Mouse (Mus musculus) heart, adult 8-10 months (tissue): ENCODE measurements around the gene Rprml. TPM values are rescaled to one million over a fixed set of nuclear protein-coding genes. Genes with fewer than 3 reads are reported as not detected.

Source experiments
- DNase-seq: peaks from one replicate; pipeline ENCODE4 v3.0.0; 2022; ENCODE audit warnings: low spot score
- total RNA-seq, 4 experiments: library from RNA; stranded (reverse); gene quantifications; 2 replicates each; pipeline ENCODE4 v1.2.4; 2022

Rprml gene
- total RNA-seq, result not detected

DNA sequence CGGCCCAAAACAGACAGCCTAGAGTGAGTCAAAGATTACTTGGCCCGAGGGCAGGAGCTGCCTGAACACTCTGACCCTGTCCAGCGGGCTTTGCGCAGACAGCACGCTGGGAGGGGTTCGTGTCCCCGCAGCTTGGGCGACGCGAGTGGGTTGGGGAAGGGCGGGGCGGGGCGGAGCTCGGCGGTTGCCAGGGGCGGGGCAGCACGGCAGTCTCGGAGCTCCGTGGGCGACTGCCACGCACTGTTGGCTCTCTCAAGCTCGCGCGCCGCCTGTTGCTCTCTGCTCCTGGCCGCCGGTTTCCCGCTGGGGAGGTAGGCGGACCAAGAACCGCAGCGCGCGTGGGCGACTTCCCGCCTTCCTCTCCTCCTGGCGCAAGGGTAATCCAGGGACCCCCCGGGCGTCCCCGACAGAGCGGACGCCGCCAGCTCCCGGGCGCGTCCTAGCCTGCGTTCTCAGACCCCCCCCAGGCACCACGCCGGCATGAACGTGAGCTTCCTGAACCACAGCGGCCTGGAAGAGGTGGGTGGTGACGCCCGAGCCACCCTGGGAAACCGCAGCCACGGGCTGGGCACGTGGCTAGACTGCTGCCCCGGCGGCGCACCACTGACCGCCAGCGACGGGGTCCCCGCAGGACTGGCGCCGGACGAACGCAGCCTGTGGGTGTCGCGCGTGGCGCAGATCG, at the start of gene Rprml:
Gene Rprml, plus strand, starts transcription at position 270 of the 682 bp plus-strand sequence.
- no peak for DNase-seq

- no peak for DNase-seq
Observed at GRCm38 (mm10) chr11:103606611-103607010, 42.8 kb upstream of the Rprml start.

GRCm38 (mm10) chr11:103610772-103611171, 38.6 kb upstream of the Rprml start:
- no peak for DNase-seq

DNA sequence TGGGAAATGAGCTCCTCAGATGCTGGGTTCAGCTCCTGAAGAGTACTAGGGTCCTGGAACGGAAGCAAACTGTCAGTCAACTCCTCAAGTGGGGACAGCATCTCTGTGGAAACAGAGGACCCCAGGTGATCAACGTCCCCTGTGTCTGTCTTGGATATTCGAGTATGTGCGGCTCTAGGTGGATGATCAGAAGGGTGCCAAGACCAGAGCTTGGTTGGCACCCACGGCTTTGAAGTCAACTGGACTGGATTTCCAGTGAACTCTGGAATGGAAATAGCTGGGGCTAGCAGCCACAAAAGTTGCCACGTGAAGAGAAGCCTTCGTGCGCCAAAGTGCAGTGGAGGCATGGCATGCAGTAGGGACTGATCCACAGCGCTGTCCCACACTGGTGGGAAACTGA, 28.3 kb upstream of the Rprml start, which contains the start of gene Gm884:
Gene Gm884, minus strand, starts transcription at position 101 of the 400 bp plus-strand sequence.
- DNase-seq, result no peak

GRCm38 (mm10) chr11:103627453-103627852, 21.9 kb upstream of the Rprml start:
- no peak for DNase-seq

- DNase-seq, result no peak
Observed at GRCm38 (mm10) chr11:103634806-103635205, 14.6 kb upstream of the Rprml start.

DNA sequence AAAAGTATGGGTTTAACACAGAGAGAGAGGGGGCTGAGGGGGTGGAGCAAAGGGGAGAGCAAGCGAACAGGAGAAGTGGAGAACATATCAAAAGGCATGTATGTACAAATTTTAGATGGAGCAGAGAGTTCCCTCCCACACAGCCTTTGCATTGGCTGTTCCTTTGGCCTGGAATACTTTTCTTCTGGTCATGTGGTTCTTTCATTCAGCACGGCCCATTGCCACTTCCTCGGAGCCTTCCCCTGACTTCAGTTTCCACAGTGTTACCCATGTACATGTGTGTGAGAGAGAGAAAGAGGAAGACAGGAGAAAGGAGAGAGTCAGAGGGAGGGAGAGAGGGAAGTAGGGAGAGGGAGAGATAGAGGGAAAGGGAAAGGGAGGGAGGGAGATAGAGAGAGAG, 13.9 kb upstream of the Rprml start:
- DNase-seq, result no peak

DNA sequence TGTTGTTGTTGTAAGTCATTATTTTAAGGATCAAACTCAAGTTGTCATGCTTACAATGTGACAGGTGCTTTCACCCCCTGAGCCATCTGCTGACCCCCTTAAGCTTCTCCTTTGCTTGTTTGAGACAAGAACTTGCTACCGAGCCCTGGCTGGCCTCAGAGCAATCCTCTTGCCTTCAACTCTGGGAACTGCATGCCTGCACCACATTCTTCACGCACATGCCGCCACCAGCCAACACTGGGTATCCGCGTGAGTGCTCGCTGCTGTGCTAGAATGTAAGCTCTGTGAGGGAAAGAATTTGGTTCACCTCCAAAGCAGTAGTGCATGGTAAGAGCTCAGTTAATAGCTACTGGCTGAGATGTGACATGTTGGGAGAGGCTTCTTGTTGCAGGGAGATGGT, 13.1 kb upstream of the Rprml start:
- DNase-seq, result no peak

GRCm38 (mm10) chr11:103638790-103639189, 10.6 kb upstream of the Rprml start, which contains the start of gene Lyzl6:
Gene Lyzl6 (minus strand): TSS chr11:103638890.
- no peak for DNase-seq

DNA sequence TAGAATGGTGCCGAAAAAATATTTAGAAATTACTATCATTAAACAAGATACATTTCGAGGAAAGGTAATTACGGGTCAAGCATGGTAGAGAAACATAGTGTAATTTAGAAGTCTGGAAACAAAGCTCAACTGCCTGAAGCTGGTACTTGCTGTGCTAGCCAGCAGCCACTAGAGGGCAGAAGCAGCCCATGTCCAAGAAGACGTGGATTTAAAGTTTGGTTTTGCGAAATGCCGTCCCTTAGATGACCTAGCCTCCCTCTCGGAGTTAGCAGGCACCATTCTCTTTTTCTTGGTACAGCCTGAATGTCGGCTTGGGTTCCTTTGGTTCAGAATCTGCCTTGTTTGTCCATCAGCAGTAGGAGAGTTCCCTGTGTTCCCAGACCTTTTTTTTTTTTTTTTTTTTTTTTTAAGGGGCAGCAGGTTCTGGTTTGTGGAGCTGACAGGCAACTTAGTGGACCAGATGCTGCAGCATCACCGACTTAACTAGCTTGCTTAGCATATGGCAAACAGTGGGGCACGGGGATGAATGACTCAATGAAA, 9.9 kb upstream of the Rprml start:
- DNase-seq, result peak; percentile 27

DNA sequence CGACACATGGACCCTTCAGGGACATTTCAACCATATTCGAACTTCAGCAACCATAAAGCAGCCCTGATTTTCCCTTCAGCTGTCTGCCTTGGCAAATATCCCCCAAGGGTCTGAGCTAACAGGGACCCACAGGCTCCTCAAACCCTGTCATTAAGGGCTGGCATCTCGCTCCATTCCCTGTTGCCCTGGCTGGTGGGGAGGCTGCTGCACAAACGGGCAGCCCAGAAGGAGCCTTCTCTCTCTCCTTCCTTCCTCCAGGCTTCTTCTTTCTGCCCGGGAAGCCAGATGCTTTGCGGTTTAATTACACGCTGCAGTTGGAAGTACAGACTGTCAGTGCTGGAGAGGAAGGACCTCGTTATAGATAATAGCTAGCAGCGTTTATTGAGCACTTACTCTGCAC, 6.2 kb upstream of the Rprml start:
- DNase-seq, result no peak

- DNase-seq, result peak; percentile 22
Observed at GRCm38 (mm10) chr11:103645731-103646130, 3.6 kb upstream of the Rprml start.

DNA sequence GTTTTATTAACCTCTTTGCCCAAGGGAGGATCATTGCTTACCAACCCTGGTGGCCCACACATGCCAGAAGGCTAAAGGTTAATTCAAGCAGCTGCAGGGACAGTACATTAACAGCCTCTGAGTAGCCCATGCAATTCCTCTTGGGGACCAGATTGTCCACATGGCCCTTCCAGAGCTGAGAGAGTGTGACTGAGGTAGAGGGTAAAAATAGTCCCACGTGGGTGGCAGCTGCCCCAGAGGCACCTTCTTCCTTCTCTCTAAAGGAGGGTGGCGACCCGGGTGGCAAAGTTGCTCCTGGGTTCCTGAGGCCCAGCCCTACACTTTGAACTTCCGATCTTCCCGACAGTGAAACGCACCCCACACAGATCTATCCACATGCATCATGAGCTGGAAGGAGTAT, 3.1 kb upstream of the Rprml start:
- DNase-seq, result no peak

DNA sequence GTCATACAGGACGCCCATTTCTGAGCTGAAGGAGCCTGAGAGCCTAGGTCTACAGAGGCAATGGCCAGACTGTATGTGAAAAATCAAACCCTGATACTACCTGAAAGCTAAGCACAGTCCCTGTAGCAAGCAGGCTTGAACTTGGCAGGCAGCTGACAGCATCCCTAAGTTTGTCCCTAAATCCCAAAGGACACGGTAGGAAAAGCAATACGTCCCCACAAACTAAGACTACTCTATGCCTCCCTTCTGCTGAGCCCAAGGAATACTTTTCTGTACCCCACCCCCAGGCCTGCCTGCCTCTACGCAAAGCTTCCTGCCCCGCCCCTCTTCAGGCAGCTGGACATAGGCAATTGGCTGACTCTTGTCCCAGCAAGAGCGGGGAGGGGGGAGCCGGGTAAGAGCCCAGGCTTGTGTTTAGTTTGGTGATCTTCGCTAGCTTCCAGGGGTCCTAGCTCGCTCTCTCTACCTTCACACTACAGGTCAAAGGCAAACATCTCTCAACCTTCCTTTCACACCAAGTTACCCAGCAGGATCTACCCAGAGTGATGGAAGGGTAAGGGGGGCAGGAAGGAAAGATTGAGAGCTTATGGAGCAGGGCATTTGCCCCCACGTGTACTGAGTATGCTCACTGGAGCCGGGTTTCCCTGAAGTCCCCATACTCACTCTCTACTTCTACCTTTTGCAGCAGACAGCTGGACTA, 1.3 kb upstream of the Rprml start:
- DNase-seq, result no peak

- DNase-seq, result no peak
Observed at GRCm38 (mm10) chr11:103648656-103649055, 714 bp upstream of the Rprml start.

- no peak for DNase-seq
Observed at GRCm38 (mm10) chr11:103649983-103650493, 668 bp downstream of the Rprml start.

DNA sequence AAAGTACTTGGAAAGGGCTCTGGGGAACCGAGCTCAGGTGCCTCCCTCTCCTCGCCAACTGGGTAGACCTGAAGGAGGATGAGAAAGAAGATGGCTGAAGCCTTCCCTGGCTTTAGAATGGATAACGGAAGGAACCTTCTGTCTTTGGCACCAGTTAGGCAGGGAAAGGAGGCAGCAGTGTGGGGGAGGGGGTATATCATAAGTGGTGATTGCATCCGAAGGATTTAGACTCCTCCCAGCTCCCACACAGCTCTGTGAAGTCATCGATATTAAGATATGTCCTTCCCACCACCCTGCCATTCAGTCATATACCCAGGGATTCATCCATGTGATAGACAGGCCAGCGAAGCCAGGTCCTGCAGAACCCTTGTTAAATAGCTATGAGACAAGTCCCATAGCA, 2.1 kb downstream of the Rprml start:
- no peak for DNase-seq

DNA sequence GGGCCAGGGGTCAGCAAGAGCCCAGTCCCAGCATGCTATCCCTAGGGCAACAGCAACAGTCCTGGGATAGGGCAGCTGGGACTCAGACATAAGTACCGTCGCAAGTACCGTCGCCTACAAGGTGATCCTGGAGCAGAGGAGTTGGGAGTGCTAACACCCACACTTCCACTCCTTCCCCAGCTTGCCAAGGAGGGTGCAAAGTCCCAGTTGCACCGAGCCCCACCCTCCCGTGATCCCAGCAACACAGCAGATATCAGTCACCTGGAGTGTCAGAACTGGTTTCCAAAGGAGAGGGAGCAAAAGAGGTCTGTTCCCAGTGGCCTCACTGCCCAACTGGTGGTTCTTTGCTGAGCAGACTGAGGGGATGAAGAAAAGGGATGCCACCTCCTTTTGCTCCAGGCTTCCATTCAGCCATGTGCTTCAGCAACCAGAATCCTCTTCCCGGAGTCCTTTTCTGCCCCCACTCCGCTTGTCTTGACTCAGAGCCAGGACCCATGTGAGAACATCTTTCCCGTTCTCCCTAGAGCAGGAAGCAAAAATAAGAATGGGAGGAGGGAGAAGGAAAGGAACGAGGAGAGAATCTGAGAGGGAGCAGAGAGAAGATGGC, 4.1 kb downstream of the Rprml start:
- DNase-seq, result no peak

DNA sequence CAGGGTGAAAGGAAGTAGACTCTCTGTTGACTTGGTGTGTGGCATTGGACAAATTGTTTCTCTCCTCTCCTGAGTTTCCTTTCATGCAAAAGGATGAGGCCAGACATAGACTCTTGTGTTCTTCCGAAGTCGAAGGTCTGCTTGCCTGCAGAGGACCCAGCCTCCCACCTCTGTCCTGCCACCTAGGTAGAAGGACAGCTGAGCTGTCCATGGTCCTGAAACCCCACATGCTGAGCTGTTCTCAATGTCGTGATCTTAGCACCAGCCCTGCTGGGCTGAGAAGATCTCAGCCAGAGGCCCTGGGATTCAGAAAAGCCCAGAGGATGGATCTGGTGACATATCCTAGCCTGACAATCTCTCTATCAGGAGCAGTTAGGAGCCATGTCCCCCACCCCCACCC, 7.2 kb downstream of the Rprml start:
- no peak for DNase-seq

DNA sequence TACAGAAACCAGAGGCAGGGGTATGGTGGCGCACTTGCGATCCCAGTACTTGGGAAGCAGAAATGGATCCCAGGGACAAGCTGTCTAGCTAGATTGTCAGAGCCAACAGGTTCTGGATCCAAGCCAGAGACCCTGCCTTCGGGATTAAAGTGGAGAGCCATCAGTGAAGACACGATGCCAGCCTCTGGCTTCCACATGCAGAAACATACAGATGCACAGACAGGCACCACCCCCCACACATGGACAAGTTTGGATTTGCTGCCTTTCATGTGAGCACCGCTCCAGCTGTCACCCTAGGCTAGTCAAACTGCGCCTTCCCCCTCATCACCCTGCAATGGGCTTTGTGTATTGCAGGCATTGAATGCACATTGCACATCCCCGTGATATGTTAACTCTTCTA, 8.8 kb downstream of the Rprml start:
- DNase-seq, result no peak

GRCm38 (mm10) chr11:103661863-103662262, 12.5 kb downstream of the Rprml start:
- DNase-seq, result no peak

DNA sequence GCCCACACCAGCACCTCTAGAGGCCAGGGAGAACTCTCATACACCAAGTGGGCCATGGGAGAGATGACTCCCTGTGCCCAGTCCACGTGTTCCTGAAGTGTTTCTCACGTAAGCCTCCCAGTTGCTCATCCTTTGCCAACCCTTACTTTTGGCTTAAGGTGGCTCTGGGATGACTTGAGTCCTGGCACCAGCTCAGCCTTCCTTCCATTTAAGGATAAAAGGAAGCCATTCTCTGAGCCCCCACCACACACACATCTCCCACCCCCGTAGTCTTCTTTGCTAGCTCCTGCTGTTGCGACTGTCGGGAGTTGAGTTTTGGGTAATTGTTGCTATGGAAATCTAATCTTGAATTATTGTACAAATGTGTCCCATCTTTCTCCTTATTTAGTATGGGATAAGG, 13.2 kb downstream of the Rprml start:
- DNase-seq, result no peak
